Mouse (Mus musculus): ENCODE results near the gene Sfrp5. TPM values are rescaled to one million over a fixed set of nuclear protein-coding genes. Genes with fewer than 3 reads are reported as not detected.

The Sfrp5 gene
- total RNA-seq, 2 experiments from 2014 or later, result 4.2 to 8.9 TPM

- intact Hi-C loops (cut with DNase I; ENCODE audit: low total_unique reads), result loop anchor here (10.0 kb wide), 1 partner anchor 64 kb away; the partner anchor contains the start of gene Pi4k2a
- no peak for DNase-seq
Measured at GRCm38 (mm10) chr19:42158246-42159017, 43.6 kb downstream of the Sfrp5 start.

GRCm38 (mm10) chr19:42157493-42158237 lies 44.4 kb downstream of the Sfrp5 start:
- intact Hi-C loops (cut with DNase I; ENCODE audit: low total_unique reads), result loop anchor here (10.0 kb wide), 1 partner anchor 63 kb away; the partner anchor contains the start of gene Pi4k2a
- DNase-seq, result no peak

DNA sequence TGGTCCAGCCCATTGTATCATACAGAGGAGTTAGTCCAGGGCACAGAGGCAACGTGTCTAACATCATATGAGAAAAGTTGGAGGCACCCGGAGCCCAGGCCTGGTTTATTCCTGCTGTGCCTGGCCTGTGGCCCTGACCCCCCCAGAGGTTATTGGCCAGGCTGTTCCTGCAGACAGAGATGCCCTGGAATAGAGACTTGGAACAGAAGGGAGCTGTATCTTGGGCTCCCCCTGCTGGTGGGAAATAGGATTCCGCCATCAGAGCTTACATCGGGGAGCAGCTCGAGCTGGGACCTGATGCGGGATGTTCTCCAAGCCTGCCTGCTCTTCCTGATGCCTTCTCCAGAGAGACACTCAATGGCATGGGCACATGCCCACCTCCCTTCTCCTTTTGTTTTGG lies 50.1 kb downstream of the Sfrp5 start:
- peak; percentile 84 for DNase-seq
- intact Hi-C loops (cut with DNase I; ENCODE audit: low total_unique reads), result loop anchor here (10.0 kb wide), 1 partner anchor 57 kb away; the partner anchor contains the start of gene Pi4k2a

- intact Hi-C loops (cut with DNase I; ENCODE audit: low total_unique reads), result no loop called here
Measured at GRCm38 (mm10) chr19:42148569-42148860, 53.5 kb downstream of the Sfrp5 start.

More at GRCm38 (mm10) chr19:42148569-42148860, 53.5 kb downstream of the Sfrp5 start:
- DNase-seq, result no peak

Other genes starting within 250 kb of the Sfrp5 start
- gene Mms19, start 221.1 kb downstream of the Sfrp5 start, total RNA-seq (2021), result 1 to 10 TPM; 8.0 to 9.1 TPM
- 10 to 100 TPM; 14.8 to 17.4 TPM for gene Ubtd1, start 220.5 kb downstream of the Sfrp5 start, total RNA-seq (2021)
- gene Ankrd2, start 166.3 kb downstream of the Sfrp5 start, total RNA-seq (2021), result 100 to 1,000 TPM; 113 to 188 TPM
- gene Hoga1, start 156.6 kb downstream of the Sfrp5 start, total RNA-seq (2021), result 1 to 10 TPM; 3.3 to 4.3 TPM
- gene 4933411K16Rik, start 150.0 kb downstream of the Sfrp5 start, total RNA-seq (2021), result under 1 TPM; 0.25 to 0.42 TPM
- gene Morn4, start 115.9 kb downstream of the Sfrp5 start, total RNA-seq (2021), result 1 to 10 TPM; 1.7 to 1.9 TPM
- 10 to 100 TPM; 14.0 to 14.7 TPM for gene Pi4k2a, start 111.8 kb downstream of the Sfrp5 start, total RNA-seq (2021)
- 10 to 100 TPM; 10.5 to 11.0 TPM for gene Avpi1, start 73.2 kb downstream of the Sfrp5 start, total RNA-seq (2021)
- gene Marveld1, start 54.9 kb downstream of the Sfrp5 start, total RNA-seq (2021), result 10 to 100 TPM; 11.4 to 13.9 TPM
- gene Zfyve27, start 38.3 kb downstream of the Sfrp5 start, total RNA-seq (2021), result 10 to 100 TPM; 11.9 to 14.4 TPM
- gene Golga7b, start 45.3 kb upstream of the Sfrp5 start, total RNA-seq (2021), result 1 to 10 TPM; 3.1 to 4.8 TPM
- under 1 TPM; 0.45 to 0.58 TPM for gene Crtac1, start 229.5 kb upstream of the Sfrp5 start, total RNA-seq (2021)

All from gastrocnemius, postnatal 14 days (tissue).